Mouse (Mus musculus) limb, embryonic 14.5 days (tissue): ENCODE measurements at regions not wholly inside any gene's neighbourhood (a gene's known extent, or its start where the extent isn't known, plus 50 kb on each side); places are given as distances from the start of the nearest gene placed in this dataset.

Experiments
- ATAC-seq: fragments of 200-750 bp; cut with Nextera tagmentation; 2 replicates; pipeline ENCODE4 v1.8.0; 2017; ENCODE audit warnings: low read depth, moderate number of reproducible peaks, moderate TSS enrichment; ENCODE audit not compliant: low FRiP score
- DNase-seq: peaks from one replicate; pipeline ENCODE4 v3.0.0-alpha.2; 2015; ENCODE audit warnings: low spot score
- H3K27ac ChIP-seq: fragments of 300-500 bp; sonication (generic); replicated peaks from 2 replicates; pipeline ENCODE4 v1.5.1; 2014; ENCODE audit warnings: low read depth, mild to moderate bottlenecking, low read length, moderate library complexity, mixed read lengths
- H3K27me3 ChIP-seq: fragments of 300-500 bp; sonication (generic); 2 replicates; pipeline ENCODE4 v1.6.1; 2014; ENCODE audit warnings: low read length, mixed read lengths; ENCODE audit not compliant: control insufficient read depth, insufficient read depth
- H3K36me3 ChIP-seq: fragments of 300-500 bp; sonication (generic); 2 replicates; pipeline ENCODE4 v1.6.1; 2014; ENCODE audit warnings: mild to moderate bottlenecking, low read length, moderate library complexity, mixed read lengths; ENCODE audit not compliant: control insufficient read depth, insufficient read depth
- H3K4me1 ChIP-seq: fragments of 300-500 bp; sonication (generic); 2 replicates; pipeline ENCODE4 v1.6.1; 2014; ENCODE audit warnings: antibody characterized with exemption, low read length, mixed read lengths; ENCODE audit not compliant: control insufficient read depth, insufficient read depth
- H3K4me2 ChIP-seq: fragments of 300-500 bp; sonication (generic); replicated peaks from 2 replicates; pipeline ENCODE4 v1.6.1; 2014; ENCODE audit warnings: low read depth, mild to moderate bottlenecking, low read length, moderate library complexity; ENCODE audit not compliant: severe bottlenecking
- H3K4me3 ChIP-seq: fragments of 300-500 bp; sonication (generic); replicated peaks from 2 replicates; pipeline ENCODE4 v1.5.1; 2014; ENCODE audit warnings: low read length
- H3K9ac ChIP-seq: fragments of 300-500 bp; sonication (generic); 2 replicates; pipeline ENCODE4 v1.6.1; 2014; ENCODE audit warnings: mild to moderate bottlenecking, low read depth, low read length, moderate library complexity; ENCODE audit not compliant: severe bottlenecking
- H3K9me3 ChIP-seq: fragments of 300-500 bp; sonication (generic); 2 replicates; pipeline ENCODE4 v1.6.1; 2016; ENCODE audit warnings: low read length; ENCODE audit not compliant: control insufficient read depth
- POLR2A ChIP-seq: fragments of 200-500 bp; IDR thresholded peaks from 2 replicates; pipeline ENCODE4 v1.8.0; 2012; ENCODE audit warnings: inconsistent platforms, mild to moderate bottlenecking, moderate library complexity, borderline replicate concordance; ENCODE audit not compliant: insufficient read depth, insufficient read length; ENCODE audit errors: extremely low read depth
- WGBS: fragments of 180-500 bp; shearing (Covaris S2); extraction: QIAGEN DNeasy Blood & Tissue Kit; methylation state at CpG from one replicate; pipeline ENCODE4 v1.1.7; 2014; 5-methylcytosine and 5-hydroxymethylcytosine counted together

- no peaks in the 10 kb centered on the region for H3K36me3 ChIP-seq
- H3K27me3 ChIP-seq = no peaks in the 10 kb centered on the region
- WGBS = 84% methylated on average over 9 of the region's 9 CpGs
- no peak overlapping the region for H3K4me2 ChIP-seq
- H3K9ac ChIP-seq = no peak overlapping the region
- DNase-seq = no peak
- no peaks in the 10 kb centered on the region for H3K4me1 ChIP-seq
- H3K4me3 ChIP-seq = no peak overlapping the region
- no peak for ATAC-seq
- TF ChIP-seq POLR2A = no peak
- H3K9me3 ChIP-seq = no peaks in the 10 kb centered on the region
- H3K27ac ChIP-seq = no peak overlapping the region
Observed at GRCm38 (mm10) chr12:107285622-107286021, 202.8 kb upstream of the 3110018I06Rik start.

GRCm38 (mm10) chr12:107291377-107291776 is 197.1 kb upstream of the 3110018I06Rik start:
- no peaks in the 10 kb centered on the region for H3K36me3 ChIP-seq
- ATAC-seq (no peak), DNase-seq (no peak)
- H3K27me3 ChIP-seq = 0 out of 2 replicates have a peak, but pooled peaks cover 7% of the 10 kb centered on the region
- H3K4me3 ChIP-seq = no peak overlapping the region
- TF ChIP-seq POLR2A = no peak
- H3K4me1 ChIP-seq = no peaks in the 10 kb centered on the region
- H3K4me2 ChIP-seq = no peak overlapping the region
- whole genome bisulfite sequencing = 76% methylated on average over 5 of the region's 5 CpGs
- H3K9ac ChIP-seq = no peak overlapping the region
- H3K27ac ChIP-seq = no peak overlapping the region
- no peaks in the 10 kb centered on the region for H3K9me3 ChIP-seq

GRCm38 (mm10) chr12:107307094-107307740 is 181.2 kb upstream of the 3110018I06Rik start:
- Histone ChIP-seq H3K9me3 (no peaks in the 10 kb centered on the region), H3K27me3 (0 out of 2 replicates have a peak, but pooled peaks cover 7% of the 10 kb centered on the region), H3K4me3 (no peak overlapping the region), H3K36me3 (no peaks in the 10 kb centered on the region), H3K27ac (no peak overlapping the region), H3K4me2 (no peak overlapping the region), H3K4me1 (no peaks in the 10 kb centered on the region), H3K9ac (no peak overlapping the region)
- no peak for DNase-seq
- ATAC-seq = no peak
- no peak for TF ChIP-seq POLR2A
- WGBS = 20% methylated on average over 15 of the region's 15 CpGs

GRCm38 (mm10) chr12:107315446-107315845 is 173.0 kb upstream of the 3110018I06Rik start:
- WGBS = 95% methylated on average over 4 of the region's 4 CpGs
- Histone ChIP-seq H3K4me3 (no peak overlapping the region), H3K36me3 (no peaks in the 10 kb centered on the region), H3K9ac (no peak overlapping the region), H3K9me3 (no peaks in the 10 kb centered on the region), H3K27ac (no peak overlapping the region), H3K4me2 (no peak overlapping the region), H3K27me3 (no peaks in the 10 kb centered on the region), H3K4me1 (peaks cover 4% of the 10 kb centered on the region; the same call in 1 of the 2 replicates)
- TF ChIP-seq POLR2A = no peak
- DNase-seq = no peak
- ATAC-seq = no peak

GRCm38 (mm10) chr12:107322861-107323260 is 165.6 kb upstream of the 3110018I06Rik start:
- Histone ChIP-seq H3K9ac (no peak overlapping the region), H3K9me3 (no peaks in the 10 kb centered on the region), H3K36me3 (no peaks in the 10 kb centered on the region), H3K4me2 (no peak overlapping the region), H3K27ac (no peak overlapping the region), H3K4me1 (no peaks in the 10 kb centered on the region), H3K4me3 (no peak overlapping the region), H3K27me3 (no peaks in the 10 kb centered on the region)
- TF ChIP-seq POLR2A = no peak
- no peak for DNase-seq
- no peak for ATAC-seq
- 83% methylated on average over 7 of the region's 7 CpGs for WGBS
